Mouse (Mus musculus): ENCODE results near the gene Golga2.

The Golga2 gene

DNA sequence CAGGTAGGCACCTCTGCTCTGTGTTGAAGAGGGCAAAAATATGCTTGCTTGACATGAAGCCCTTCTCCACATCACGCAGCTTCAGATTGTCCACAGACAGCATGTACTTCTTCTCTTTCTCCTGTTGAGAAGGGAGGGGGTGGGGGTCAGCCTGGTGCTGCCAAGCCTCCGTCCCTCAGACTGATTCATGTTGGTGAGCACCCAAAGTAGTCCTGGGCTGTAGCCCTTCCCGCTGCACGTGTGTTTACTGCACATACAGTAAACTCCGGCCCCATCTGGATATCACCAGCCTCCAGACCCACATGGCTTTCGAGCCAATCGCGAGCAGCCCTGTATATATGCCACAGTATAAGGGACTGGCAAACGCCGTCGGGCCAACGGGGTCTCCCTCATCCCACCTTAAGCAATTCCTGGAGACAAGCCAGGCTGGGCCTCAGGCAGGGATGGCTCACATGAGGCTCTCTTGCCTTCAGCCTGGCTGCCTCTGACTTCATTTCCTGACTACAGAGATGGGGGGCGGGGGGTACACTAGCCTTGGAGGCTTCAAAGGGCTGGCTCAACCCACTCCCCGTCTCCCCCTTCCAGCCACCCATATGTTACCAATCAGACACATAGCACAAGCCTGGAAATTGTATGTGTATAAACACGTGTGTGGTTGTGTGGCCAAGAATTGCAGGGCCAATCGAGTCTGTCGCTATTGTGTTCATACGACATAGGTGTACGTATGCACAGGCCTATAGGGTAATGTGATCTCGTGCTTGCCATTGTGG, 29.9 kb downstream of the Golga2 start:
- DNase-seq (ENCODE audit: low read depth in 1 of 2, low spot score in 2 of 2): no peak

DNA sequence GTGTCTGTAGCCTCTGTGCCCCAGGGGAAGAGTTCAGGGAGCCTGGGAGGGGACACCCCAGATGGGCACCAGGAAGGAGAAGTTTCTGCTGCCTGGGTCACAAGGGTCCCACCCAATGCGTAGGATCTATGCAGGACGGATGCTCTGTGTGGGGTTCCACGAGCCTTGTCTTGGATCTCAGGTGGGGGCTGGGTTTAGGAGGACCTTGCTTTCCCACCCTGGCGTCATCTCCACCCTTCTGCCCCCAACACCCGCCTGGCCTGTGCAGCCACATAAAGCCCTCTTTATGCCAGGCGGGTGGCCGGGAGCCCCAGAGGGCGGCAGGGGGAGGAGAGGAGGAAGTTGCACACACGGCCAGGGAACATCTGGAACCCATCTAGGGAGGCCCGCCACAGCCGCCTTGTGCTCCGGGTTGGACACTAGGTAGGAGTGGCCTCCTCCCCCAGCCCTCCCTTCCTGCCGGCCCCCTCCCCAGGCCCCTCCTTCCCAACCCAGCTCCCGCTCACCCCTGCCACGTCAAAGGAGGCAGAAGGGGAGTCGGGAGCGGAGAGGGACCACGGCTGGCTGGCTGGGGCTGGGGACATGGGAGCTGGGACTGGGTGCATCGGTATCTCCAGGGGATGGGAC, 30.7 kb downstream of the Golga2 start:
- DNase-seq (ENCODE audit: low read depth in 1 of 2, low spot score in 2 of 2): no peak

DNA sequence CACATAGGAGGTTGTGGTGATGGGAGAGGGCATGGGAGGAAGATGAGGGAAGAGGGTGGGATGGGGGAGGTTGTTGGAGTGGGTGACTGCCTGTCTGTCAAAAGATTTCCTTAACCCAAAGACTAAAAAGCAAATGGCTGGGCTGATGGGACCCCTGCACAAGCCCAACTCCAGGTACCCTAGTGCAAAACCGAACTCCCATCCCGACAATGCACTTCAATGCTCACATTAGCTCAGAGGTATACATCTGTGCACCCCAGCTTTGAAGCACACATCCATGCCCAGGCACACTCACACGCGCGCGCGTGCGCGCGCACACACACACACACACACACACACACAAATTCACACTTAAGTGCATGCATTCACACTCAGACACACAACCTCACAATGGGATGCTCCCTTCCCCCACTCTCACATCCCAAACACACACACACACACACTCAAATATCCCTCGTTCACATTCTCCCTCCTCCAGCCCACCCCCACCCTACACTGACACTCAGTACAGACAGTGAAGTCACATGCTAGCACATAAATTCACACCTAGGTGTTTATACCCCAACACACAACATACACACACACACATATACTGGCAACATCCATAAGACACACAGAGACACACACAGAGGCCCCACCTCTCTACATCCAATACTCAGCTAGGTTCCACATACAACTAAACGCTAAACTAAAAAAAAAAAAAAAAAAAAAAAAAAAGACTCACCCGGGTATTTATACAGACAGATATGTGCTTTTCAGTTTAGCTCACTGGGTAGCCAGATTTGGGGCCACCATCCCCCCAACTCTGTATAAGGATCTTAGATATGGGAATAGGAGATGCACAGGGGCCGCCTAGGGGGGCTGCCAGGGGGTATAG, 31.8 kb downstream of the Golga2 start:
- DNase-seq (ENCODE audit: low read depth in 1 of 2, low spot score in 2 of 2): no peak

DNA sequence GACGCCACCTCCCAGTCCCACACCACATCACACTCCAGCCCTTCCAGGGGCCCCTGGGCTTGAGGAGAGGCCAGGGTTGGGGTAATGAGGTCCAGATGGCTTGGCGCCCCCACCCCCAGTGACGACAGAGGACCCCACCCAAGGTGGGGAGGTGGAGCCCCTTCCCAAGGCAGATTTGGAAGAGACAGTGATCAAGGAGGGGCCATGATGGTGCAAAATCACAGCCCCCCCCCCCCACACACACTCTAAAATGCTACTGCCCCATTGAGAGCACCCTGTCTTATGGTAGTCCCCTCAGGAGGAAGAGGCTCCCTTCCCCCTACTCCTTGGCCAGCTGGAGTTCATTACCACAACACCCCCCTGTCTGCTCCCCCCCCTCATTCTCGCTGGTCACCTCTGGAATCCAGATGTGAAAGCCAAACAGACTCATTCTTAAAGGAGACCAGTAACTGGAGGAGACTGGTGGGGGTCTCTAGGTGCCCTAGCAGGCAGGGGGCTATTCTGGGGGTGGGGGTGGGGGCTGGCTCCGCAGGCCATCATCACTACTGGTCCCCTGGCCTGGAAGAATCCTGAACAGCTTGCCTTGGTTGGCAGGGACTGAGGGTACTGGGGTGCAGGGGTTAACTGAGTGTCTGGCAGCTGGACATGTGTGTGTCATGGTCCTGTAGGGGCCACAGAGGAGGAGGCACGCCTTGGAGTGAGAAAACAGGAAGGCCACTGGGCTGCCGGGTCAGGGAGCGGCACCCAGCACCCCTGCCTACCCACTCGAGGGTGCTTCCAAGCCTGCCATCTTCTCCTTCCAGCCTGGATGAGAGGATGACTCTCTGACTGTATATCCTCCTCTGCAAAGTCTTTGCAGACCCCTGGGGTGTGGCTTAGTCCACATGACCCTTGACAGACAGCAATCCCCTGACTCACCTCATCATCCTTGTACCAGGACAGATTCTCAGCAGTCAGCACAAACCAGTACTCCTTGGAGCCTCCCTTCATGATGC, 32.7 kb downstream of the Golga2 start:
- no peak for DNase-seq (ENCODE audit: low read depth in 1 of 2, low spot score in 2 of 2)

DNA sequence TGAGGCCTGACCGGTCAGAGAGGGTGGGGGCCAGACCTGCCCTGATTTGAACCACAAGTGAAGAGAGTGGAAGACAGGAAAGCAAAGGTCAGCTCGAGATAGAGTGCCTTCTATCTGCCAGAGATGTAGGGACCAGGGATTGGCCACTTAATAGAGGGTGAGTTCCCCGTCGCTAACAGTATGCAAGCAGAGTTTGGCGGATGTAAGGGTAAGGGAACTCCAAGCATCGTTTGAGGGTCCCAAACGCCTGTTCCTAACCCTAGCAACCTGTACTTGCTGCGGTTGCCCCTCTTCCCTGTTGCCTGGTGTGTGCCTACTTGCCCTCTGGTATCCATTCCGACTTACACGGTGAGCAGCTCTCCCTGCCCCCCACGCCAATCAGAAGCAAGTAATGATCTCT, 33.5 kb downstream of the Golga2 start:
- DNase-seq (ENCODE audit: low read depth in 1 of 2, low spot score in 2 of 2): no peak

DNA sequence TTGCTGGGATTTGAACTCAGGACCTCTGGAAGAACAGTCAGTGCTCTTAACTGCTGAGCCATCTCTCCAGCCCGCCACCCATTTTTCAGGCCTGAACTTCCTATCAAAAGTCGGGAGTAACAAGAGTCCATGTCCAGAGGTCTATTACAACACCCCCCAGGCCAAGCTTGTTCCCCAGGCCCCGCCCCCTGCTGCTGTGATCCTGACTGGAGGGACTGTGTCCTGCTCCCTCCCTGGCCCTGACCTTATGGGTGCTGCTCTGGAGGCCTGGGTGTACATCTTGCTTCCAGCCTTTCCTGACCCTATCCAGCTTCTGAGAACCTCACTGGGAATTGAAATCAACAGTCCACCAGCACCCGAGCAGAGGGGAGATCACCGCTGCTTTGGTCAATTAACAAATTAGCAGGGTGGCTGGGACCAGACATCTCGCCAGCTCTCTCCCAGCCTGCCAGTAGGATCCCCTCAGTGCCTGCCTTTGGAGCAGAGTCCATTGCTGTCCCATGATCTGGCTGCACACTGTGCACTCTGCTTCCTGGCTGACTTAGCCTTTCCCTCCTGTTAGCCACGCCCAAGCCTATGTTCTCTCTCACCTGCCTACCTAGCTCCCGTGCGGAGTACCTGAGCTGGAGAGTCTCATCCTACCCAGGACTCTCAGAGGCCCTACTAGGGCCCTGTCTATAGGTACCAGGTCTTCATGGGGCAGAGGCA, 34.6 kb downstream of the Golga2 start:
- DNase-seq (ENCODE audit: low read depth in 1 of 2, low spot score in 2 of 2): no peak

DNA sequence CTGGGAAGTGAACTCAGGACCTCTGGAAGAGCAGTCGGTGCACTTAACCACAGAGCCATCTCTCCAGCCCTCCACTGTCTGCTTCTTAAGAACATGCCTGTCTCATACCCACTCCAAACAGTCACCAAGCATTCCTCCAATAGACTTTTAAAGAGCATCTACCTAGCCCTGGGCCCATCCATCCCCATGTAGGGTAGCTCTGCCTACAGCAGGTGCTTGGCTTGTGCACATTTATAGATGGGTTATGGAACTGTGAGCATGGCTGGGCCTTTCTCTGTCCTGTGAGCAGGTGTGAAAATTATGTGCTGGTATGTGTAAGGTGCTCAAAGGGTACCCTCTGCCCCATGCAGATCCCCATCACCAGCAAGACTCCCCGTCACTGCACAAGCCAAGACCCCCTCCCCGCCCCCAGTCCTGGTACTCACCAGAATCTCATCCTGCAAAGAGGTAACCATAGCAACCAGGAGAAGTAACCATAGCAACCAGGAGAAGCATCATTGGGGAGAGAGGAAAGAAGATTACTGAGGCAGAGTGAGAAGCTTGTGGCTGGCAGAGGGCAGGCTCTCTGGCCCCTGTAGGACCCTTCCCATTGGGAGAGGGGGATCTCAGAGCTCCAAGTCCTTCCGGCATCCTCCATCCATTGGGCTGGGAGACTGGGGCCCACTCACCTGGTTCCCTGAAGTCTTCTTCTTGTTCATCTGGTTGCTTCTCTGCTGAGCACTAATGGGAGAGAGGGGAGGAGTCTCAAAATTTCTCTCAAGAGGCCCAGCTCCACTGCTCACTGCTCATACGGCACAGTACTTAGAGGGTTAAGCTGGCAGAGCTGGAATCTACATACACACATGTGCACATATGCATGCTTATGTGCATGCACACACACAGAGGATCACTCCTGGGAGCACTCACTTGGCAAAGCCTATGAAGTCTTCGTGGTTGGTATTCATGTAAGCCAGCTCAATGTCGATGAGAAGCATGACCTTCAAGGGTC, 35.9 kb downstream of the Golga2 start:
- DNase-seq (ENCODE audit: low read depth in 1 of 2, low spot score in 2 of 2): no peak

DNA sequence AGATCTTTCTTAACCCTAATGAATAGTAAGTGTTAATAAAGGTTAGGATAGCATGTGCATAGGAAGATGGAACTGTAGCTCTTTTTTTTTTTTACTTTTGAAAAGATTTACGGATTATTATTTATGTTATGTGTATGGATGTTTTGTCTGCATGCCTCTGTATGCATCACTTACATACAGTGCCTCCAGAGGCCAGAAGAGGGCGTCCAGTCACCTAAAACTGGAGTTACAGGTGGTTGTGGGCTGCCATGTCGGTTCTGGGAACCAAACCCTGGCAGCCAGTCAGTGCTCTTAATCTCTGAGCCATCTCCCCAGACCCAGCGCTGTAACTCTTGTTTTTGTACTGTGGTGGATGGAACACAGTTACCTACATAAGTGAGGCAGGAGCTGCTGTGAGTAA, 37.1 kb downstream of the Golga2 start:
- no peak for DNase-seq (ENCODE audit: low read depth in 1 of 2, low spot score in 2 of 2)

DNA sequence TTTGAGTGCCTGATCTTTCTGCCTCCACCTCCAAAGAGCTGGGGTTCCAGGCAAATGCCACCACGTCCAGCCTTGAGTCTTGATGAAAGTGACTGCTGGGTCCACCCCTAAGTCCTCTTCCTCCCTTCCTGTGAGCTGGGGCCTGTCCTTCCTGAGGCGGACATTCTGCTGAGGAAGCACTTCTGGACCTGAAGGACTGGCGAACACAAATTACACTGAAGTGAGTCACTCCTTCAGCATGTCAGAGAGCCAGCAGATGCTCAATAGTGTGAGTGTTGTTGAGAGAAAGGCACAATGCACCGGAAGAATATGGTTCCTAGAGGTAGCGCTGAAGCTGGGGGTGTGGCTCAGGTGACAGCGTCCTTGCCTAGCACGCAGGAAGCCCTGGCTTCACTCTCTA, 38.2 kb downstream of the Golga2 start:
- DNase-seq (ENCODE audit: low read depth in 1 of 2, low spot score in 2 of 2): no peak

DNA sequence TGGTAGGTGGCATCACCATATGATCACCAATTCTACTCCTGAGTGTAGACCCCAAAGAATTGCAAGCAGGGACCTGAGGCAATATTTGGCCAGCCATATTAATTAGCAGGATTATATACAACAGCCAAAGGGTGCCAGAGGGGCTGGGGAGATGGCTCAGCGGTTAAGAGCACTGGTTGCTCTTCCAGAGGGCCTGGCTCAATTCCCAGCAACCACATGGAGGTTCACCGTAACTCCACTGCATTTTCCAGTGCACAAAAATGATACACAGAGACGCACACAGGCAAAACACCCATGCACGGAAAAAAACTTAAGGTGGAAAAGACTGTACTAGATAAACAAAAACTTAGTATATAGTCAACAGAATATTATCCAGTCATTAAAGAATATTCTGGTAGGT, 40.0 kb downstream of the Golga2 start:
- no peak for DNase-seq (ENCODE audit: low read depth in 1 of 2, low spot score in 2 of 2)

DNA sequence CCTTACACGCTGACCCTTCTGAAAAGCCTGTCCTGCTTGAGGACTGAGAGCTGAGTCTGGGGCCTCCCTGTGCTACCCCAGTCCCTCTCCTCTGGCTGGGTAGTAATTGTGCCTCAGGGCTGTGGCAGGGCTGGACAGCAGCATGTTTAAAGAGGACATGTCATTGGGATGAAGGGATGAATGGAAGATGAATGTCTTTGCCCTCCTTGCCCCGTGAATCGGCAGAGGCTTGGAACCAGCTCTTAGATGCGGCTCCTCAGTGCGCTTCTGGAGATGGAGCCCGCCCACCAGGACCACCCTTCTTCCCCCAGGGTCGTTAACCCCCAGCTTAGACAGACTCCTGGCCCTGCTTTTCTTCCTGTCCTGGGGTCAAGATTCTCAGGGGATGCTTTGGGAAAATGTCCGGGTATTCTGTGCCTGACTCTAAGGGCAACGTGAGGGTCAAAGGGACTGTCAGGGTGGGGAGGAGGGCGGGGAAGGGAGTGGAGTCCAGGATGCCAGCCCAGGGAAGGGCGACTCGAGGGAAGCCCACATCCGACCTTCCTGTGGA, 41.8 kb downstream of the Golga2 start:
- no peak for DNase-seq (ENCODE audit: low read depth in 1 of 2, low spot score in 2 of 2)

DNA sequence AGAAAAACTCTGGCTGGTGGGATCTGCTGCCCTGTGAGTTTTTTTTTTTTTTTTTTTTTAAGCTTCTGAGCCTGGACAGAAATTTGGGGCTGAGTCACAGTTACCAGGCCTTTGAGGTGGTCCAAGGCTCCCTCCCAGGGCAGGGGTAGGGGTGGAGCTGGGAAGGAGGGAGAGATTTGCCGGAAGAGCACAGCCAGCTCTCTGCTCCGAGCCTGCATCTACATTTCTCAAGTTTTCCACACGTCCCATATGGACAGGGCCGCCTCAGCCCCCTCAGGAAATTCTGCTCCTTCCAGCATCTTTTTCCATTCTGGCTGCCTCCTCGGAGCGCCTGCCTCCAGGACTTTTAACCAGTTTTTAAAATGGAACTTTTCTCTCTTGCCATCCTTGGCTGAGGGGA, 42.3 kb downstream of the Golga2 start:
- DNase-seq (ENCODE audit: low read depth in 1 of 2, low spot score in 2 of 2): no peak

DNA sequence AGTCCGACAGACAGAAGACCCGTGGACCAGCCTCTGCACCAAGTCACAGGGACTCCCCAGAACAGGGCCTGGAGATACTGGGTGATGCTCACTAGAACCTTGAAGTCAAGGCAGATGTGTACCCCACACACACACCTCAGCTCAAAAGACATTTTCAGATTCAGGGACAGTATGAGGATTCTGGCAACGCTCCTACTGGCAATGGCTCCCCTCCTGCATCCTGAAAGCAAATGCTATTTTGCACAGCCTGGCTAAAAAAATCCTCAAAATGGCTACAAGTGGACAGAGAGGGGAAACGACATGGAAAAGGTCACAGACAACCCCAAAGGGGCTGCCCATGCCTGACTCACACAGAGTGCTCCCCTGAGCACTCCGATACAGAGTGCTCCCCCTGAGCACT, 45.0 kb downstream of the Golga2 start:
- DNase-seq (ENCODE audit: low read depth in 1 of 2, low spot score in 2 of 2): no peak

DNA sequence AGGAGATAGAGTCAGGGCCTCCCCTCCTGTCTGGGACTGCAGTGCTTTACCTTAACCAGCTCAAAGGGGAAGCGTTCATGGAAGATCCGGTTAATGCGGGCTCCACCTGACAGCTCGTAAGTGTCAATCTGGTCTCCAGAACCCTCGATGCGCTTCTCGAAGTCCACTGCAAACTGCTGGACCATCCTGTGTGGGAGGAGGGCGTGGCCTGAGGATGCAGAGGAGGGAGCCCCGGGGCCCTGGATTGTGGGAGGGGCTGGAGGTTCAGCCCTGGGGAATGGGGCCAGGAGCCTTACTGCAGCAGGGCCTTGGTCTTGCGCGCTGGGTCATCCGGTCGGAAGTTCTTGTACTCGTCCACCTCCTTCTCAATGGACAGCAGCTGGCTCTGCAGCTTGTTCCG, 48.7 kb downstream of the Golga2 start:
- no peak for DNase-seq (ENCODE audit: low read depth in 1 of 2, low spot score in 2 of 2)

DNA sequence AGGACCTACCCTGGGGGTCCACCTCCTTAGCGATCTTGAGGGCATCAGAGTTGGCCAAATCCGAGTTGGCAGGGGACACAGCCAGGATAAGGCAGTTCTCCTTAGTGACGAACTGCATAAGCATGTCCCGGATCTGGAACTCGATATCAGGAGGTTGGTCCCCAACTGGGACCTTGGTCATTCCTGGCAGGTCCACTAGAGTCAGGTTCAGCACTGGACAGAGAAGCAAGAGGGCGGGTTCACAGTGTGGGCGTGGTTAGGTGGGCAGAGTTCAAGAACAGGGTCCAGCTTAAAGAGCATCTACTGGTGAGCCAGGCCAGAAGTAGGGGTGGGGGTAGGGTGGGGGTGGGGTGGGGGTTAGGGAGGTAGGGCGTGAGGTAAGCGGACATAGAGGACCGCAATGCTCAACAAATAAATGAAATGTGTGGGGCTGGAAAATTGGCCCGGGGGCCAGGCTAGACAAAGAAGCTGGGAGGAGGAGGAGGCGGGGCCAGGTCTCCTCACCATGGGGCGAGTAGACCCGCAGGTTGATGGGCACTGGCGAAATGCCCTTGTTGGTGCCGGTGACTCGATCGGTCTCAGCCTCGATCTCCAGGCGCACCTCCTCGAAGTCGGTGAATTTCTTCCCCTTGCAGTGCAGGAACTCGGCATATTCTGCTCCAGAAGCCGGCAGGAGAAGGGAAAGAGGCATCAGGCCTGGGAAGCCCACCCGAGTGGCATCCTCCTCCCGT, 52.9 kb downstream of the Golga2 start:
- no peak for DNase-seq (ENCODE audit: low read depth in 1 of 2, low spot score in 2 of 2)

DNA sequence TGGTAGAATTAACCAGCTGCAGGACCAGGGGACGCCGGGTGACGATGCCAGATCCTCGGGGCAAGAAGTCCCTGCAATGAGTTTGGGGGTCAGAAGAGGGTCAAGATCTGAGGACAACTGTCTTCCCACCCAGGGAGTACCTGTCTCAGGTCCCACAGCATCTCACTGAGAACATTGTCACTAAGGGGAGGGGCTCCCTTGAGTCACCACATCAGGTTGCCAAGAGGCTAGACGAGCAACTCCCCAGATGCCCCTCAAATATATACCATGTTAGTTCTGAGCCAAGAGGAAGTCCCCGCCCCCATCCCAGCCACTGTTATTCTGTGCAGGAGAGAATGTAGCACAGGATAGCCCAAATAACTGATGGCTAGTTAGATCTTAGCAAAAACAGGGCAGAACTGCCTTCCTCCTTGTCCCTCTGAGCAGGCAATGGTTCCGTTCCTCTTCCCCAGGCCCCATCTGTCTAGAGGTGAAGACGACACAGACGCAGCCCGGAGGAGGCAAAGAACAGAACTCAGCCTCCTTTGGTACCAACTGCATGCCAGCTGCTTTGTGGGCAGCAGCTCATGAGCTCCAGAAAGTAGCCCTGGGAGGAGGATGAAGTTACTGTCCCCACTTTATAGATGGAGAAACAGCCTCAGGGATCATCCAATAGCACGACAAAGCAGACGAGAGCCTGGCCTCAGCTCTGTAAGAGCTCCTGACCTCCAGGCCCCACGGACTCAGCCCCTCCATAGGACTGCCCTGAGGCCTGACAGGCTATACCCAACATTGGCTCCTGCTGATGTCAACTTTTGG, 53.9 kb downstream of the Golga2 start:
- DNase-seq (ENCODE audit: low read depth in 1 of 2, low spot score in 2 of 2): no peak

DNA sequence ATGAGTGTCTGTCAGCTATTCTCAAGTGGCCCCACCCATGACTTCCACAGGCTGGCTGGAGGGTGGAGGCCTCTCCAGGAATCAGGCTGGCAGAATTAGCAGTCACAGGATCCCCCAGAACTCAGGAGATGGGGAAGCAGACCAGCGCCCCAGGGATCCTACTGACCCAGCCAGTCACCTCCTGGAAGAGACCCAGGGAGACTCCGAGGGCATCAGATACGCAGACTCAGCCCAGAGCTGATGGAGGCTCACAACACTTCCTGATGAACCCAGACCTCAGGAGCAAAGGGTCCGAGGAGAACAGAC, 54.4 kb downstream of the Golga2 start:
- DNase-seq (ENCODE audit: low read depth in 1 of 2, low spot score in 2 of 2): no peak
